Mouse (Mus musculus): ENCODE results near the gene Ngly1.

The Ngly1 gene

DNA sequence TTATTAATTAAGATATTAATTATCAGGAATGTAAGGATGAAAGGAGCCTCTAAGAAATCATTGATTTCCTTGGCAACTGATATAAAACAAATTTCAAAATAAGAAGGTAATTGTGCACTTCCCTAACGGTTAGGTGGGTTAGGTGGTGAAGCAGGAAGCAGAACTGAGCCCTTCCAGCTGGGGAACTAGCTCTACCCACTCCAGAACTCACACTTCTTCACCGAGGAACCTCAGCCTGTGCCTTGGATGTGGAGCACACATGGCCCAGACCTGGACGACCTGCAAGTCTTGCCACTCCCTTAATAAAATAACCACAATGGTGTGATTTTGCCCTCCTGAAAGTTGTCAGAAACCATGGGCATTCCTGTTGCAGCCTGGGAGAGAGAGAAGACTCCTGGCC, 80.7 kb downstream of the Ngly1 start:
- no peak for ATAC-seq (ENCODE audit: low TSS enrichment)

DNA sequence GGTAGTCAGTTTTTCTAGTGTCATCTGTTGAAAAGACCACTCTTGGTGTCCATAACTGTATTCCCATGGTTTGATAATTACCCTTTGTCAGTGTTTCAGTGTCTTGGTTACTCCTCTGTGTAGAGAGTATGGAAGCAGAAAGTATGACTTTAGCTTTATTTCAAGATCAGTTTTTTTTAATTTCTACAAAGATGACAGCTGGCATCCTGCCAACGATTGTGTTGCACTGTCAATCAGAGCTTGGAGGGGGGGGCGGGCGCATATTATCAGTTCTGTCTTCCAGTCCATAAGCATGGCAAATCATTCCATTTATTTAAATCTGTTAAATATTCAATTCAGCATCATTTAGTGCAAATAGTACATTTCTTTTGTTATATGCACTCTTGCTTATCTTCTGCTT, 85.2 kb downstream of the Ngly1 start:
- ATAC-seq (ENCODE audit: low TSS enrichment) = no peak

DNA sequence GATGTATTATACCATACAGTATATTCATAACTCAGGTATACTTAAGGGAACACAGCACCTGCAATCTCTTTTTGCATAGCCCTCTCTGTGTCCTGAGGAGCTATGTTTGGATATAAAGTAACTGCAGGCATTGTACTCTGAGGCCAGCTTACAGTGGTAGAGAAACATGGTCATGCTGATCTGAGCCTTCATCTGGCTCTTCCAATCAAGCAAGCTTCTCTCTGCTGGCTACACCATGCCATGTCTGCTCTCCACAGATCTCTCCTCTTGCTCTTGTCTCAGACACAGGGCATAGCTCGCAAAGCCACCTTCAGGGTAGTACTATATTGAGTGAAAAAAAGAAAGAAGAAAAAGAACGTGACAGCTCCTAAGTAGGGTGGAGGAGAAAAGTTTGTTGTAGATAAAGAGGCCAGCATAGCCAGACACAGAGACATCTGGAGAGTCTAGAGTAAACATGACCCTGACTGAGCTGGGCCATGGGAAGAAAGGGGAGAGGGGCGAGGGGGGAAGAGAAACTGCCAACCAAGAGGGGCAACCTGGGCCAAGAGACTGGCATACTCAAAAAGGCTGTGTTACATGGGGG, 86.8 kb downstream of the Ngly1 start:
- ATAC-seq (ENCODE audit: low TSS enrichment) = no peak

DNA sequence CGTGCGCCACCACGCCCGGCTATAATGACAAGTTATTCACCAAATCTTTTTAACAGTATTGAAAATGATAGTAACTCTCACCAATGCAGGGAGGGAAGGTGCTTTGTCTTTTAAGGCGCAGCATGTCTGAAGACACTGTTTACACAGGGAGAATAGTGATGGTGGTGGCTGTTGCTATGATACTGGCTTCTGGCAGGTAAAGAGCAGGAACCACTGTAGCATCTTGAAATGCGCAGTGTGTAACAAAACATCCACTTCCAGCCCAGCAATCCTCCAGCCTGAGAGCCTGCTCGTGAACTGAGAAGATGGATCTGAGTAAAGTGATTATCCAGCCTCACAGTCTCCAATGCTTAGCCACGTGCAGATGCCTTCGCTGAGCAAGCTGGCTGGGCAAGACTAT, 98.4 kb downstream of the Ngly1 start:
- no peak for ATAC-seq (ENCODE audit: low TSS enrichment)

DNA sequence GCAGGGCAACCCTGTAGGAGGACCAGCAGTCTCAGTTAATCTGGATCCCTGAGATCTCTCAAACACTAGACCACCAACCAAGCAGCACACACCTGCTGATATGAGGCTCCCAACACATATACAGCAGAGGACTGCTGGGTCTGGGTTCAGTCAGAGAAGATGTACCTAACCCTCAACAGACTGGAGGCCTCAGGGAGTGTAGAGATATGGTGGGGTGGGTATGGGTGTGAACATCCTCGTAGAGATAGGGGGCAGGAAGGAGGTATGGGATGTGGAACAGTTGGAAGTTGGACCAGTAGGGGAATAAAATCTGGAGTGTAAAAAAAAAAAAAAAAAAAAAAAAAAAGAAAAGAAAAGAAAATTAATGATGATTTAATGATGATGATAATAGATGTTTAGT, 110.6 kb downstream of the Ngly1 start:
- no peak for ATAC-seq (ENCODE audit: low TSS enrichment)
